Mouse (Mus musculus): ENCODE measurements around the gene Pef1.

DNA sequence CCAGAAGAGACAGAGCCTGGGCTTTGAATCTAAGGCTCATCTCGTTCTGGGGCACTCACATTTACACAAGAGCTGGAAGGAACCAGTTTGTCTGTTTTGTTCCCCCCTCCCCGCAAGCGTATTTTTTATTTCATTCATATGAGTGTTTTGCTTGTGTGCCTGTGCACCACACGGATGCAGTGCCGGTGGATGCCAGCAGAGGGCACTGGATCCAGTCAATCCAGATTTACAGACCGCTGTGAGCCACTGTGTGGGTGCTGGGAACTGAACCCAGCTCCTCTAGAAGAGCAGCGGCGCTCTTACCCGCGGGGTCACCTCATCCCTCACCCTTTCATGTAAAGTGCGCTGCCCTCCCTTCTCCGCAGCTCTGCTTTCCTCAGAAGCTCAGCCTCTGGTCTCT is 1.3 kb downstream of the Pef1 start:
- TF ChIP-seq EP300 (IDR thresholded peaks at IDR 0.05; ENCODE audit: low read depth), result no peak
- TF ChIP-seq CTCF (IDR thresholded peaks at IDR 0.05; ENCODE audit: low read depth), result peak; percentile 72
